Mouse (Mus musculus) left cerebral cortex, postnatal 14 days (tissue): ENCODE data around the gene Siah2. TPM values are rescaled to one million over a fixed set of nuclear protein-coding genes. Genes with fewer than 3 reads are reported as not detected.
A peak's percentile ranks its signal among the peaks of the same experiment; 100 is the strongest.

Source experiments
- DNase-seq, 2 experiments: peaks; one replicate each; pipeline ENCODE4 v3.0.0; 2021 to 2022; ENCODE audit warnings: low spot score in 2 of 2, mixed read lengths in 1 of 2
- intact Hi-C: fragments of 180-260 bp; cut with DNase I; formaldehyde crosslinking; loops from one replicate; pipeline ENCODE4 v1.15.1; 2025
- long read RNA-seq, 2 experiments: library from polyadenylated mRNA; stranded (forward); transcript quantifications; one replicate each; pipeline ENCODE4 v2.0.0; 2021
- total RNA-seq, 2 experiments: library from RNA; stranded (reverse); gene quantifications; 2 replicates each; pipeline ENCODE4 v1.2.3; 2021

Siah2 gene
- 10 to 100 TPM; 18.5 to 20.8 TPM for total RNA-seq
- long read RNA-seq, experiment 1, transcript Siah2-201 (2 exons, 2,511 nt): major isoform, 42 of 44 reads
- long read RNA-seq, experiment 1, partial matches to known transcripts: 0 of 44 reads
- long read RNA-seq, experiment 1, other reads (novel, unspliced or antisense): 2 of 44 reads
- long read RNA-seq, experiment 2, transcript Siah2-201 (2 exons, 2,511 nt): major isoform, 30 of 36 reads
- long read RNA-seq, experiment 2, partial matches to known transcripts: 0 of 36 reads
- long read RNA-seq, experiment 2, other reads (novel, unspliced or antisense): 6 of 36 reads

- intact Hi-C loops: loop anchor here (5.0 to 10.0 kb wide), 2 partner anchors 35 to 117 kb away; partner anchors contain the start of gene Selenot
- DNase-seq: peak; percentile 95
These were observed at the start of gene Siah2 for GRCm38 (mm10) chr3:58691997-58692721. Gene Siah2, minus strand, starts transcription at chr3:58692400.

- intact Hi-C loops: no loop called here
- DNase-seq: no peak
These were observed 47.3 kb upstream of the Siah2 start for GRCm38 (mm10) chr3:58739536-58739935.

GRCm38 (mm10) chr3:58738346-58739089 is 46.3 kb upstream of the Siah2 start:
- DNase-seq: no peak
- intact Hi-C loops: no loop called here

GRCm38 (mm10) chr3:58731520-58731919 is 39.3 kb upstream of the Siah2 start:
- intact Hi-C loops: no loop called here

GRCm38 (mm10) chr3:58730580-58730979 is 38.4 kb upstream of the Siah2 start:
- intact Hi-C loops: no loop called here
- no peak for DNase-seq

More at GRCm38 (mm10) chr3:58731520-58731919, 39.3 kb upstream of the Siah2 start:
- no peak for DNase-seq

- intact Hi-C loops: loop anchor here (5.0 kb wide), 1 partner anchor 53 kb away; no protein-coding TSS in a partner anchor
- no peak for DNase-seq
These were observed 37.3 kb upstream of the Siah2 start for GRCm38 (mm10) chr3:58729549-58729948.

GRCm38 (mm10) chr3:58727601-58728000 is 35.4 kb upstream of the Siah2 start:
- DNase-seq: no peak
- intact Hi-C loops: loop anchor here (5.0 kb wide), 1 partner anchor 55 kb away; no protein-coding TSS in a partner anchor

GRCm38 (mm10) chr3:58727012-58727411 is 34.8 kb upstream of the Siah2 start:
- peak; percentile 28 to 52 for DNase-seq

GRCm38 (mm10) chr3:58726374-58726773 is 34.2 kb upstream of the Siah2 start:
- DNase-seq: no peak
- intact Hi-C loops: loop anchor here (5.0 kb wide), 1 partner anchor 56 kb away; no protein-coding TSS in a partner anchor

More at GRCm38 (mm10) chr3:58727012-58727411, 34.8 kb upstream of the Siah2 start:
- intact Hi-C loops: loop anchor here (5.0 kb wide), 1 partner anchor 55 kb away; no protein-coding TSS in a partner anchor

GRCm38 (mm10) chr3:58724815-58725214 is 32.6 kb upstream of the Siah2 start:
- intact Hi-C loops: loop anchor here (5.0 kb wide), 1 partner anchor 57 kb away; no protein-coding TSS in a partner anchor
- DNase-seq: no peak

GRCm38 (mm10) chr3:58723656-58724055 is 31.5 kb upstream of the Siah2 start:
- no peak for DNase-seq
- intact Hi-C loops: no loop called here

GRCm38 (mm10) chr3:58719461-58720230 is 27.4 kb upstream of the Siah2 start:
- intact Hi-C loops: no loop called here

GRCm38 (mm10) chr3:58716705-58717104 is 24.5 kb upstream of the Siah2 start:
- DNase-seq: no peak
- intact Hi-C loops: no loop called here

More at GRCm38 (mm10) chr3:58719461-58720230, 27.4 kb upstream of the Siah2 start:
- DNase-seq: no peak

- intact Hi-C loops: no loop called here
- no peak for DNase-seq
These were observed 22.6 kb upstream of the Siah2 start for GRCm38 (mm10) chr3:58714767-58715166.

GRCm38 (mm10) chr3:58714034-58714433 is 21.8 kb upstream of the Siah2 start:
- intact Hi-C loops: no loop called here

GRCm38 (mm10) chr3:58713191-58713590 is 21.0 kb upstream of the Siah2 start:
- no peak for DNase-seq
- intact Hi-C loops: no loop called here

More at GRCm38 (mm10) chr3:58714034-58714433, 21.8 kb upstream of the Siah2 start:
- no peak for DNase-seq

- DNase-seq: no peak
- intact Hi-C loops: no loop called here
These were observed 12.3 kb upstream of the Siah2 start for GRCm38 (mm10) chr3:58704547-58704946.

- no peak for DNase-seq
- intact Hi-C loops: no loop called here
These were observed 11.5 kb upstream of the Siah2 start for GRCm38 (mm10) chr3:58703748-58704147.

GRCm38 (mm10) chr3:58702329-58702728 is 10.1 kb upstream of the Siah2 start:
- intact Hi-C loops: no loop called here
- DNase-seq: no peak
